Mouse (Mus musculus) liver, embryonic 14.5 days (tissue): ENCODE data around the gene Dpf1.

Experiments used
- CTCF ChIP-seq: IDR thresholded peaks from 2 replicates; pipeline ENCODE4 v1.5.1; 2016; ENCODE audit warnings: antibody characterized with exemption, low read depth, control low read depth
- EP300 ChIP-seq: IDR thresholded peaks from 2 replicates; pipeline ENCODE4 v1.6.1; 2016; ENCODE audit warnings: antibody characterized with exemption, low read depth

GRCm38 (mm10) chr7:29337766-29338165 lies 34.0 kb downstream of the Dpf1 start:
- TF ChIP-seq EP300 (no peak), CTCF (no peak)
